Mouse (Mus musculus) embryonic fibroblast, embryonic 13.5 days (primary cell): Measurements from ENCODE around the gene Thegl. TPM values are rescaled to one million over a fixed set of nuclear protein-coding genes. Genes with fewer than 3 reads are reported as not detected.

Experiments used
- H3K27ac ChIP-seq: 2 replicates; pipeline ENCODE4 v1.5.1; 2012; ENCODE audit warnings: low read length, control low read depth, inconsistent platforms; ENCODE audit not compliant: insufficient read depth
- H3K4me1 ChIP-seq: 2 replicates; pipeline ENCODE4 v1.6.1; 2011; ENCODE audit warnings: low read length; ENCODE audit not compliant: control insufficient read depth, insufficient read depth
- H3K4me3 ChIP-seq: 2 replicates; pipeline ENCODE4 v1.5.1; 2011; ENCODE audit warnings: mild to moderate bottlenecking, control low read depth, low read length; ENCODE audit not compliant: insufficient read depth
- CTCF ChIP-seq: IDR thresholded peaks from 2 replicates; pipeline ENCODE4 v1.5.1; 2011; ENCODE audit warnings: mild to moderate bottlenecking, control low read depth, low read length, moderate library complexity, borderline replicate concordance; ENCODE audit not compliant: insufficient read depth
- POLR2A ChIP-seq: IDR thresholded peaks from 2 replicates; pipeline ENCODE4 v1.6.1; 2011; ENCODE audit warnings: low read depth, mild to moderate bottlenecking, control low read depth, low read length, moderate library complexity
- polyA plus RNA-seq: library from polyadenylated mRNA; stranded (reverse); fragments of >200 nt; gene quantifications from 2 replicates; pipeline ENCODE4 v1.2.4, GENCODE M21; 2011; ENCODE audit warnings: low read depth; ENCODE audit not compliant: missing spikeins, insufficient read length

Gene Thegl
- polyA plus RNA-seq, 1 experiment, result not detected

DNA sequence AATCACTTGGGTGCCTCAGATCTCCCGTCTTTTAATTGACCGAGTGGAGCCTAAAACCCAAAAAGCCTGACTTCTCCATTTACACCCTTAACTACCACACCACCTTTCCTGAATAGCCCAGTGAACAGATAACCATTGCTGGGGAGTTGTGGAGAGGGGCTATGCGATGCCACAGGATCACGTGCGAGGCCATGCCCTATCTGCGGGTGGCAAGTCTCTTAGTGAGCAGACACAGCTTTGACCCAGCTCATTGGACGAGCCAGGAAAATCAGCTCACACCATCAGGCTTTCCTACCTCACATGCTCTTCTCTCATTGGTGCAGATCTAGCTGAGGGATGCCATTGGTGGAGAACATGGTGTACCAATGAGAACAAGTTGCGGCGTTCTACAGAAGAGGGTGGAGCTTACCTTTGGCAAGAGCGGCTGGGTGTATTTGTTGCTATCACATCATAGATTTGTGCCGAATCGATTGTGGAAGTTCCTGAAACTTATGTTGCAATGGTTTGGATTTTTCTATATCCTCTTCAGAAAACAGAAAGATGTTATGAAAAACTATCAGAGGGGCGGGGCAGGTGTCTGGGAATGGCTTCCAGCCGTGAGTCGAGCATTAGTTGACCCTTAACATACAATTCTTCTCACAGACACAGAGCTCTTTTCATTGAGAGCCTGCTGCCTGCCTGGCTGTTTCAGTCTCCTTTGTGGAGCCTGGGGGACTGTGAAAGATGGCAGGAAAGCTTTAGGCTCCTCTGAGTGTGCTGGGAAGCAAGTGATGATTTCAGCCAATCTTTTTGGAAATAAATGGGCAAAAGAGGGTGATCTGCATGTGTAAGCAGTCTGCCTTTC is 86.9 kb downstream of the Thegl start:
- no peak overlapping the region for H3K27ac ChIP-seq
- H3K4me1 ChIP-seq, result no peaks in the 10 kb centered on the region
- TF ChIP-seq CTCF (no peak), POLR2A (no peak)
- no peak overlapping the region for H3K4me3 ChIP-seq

DNA sequence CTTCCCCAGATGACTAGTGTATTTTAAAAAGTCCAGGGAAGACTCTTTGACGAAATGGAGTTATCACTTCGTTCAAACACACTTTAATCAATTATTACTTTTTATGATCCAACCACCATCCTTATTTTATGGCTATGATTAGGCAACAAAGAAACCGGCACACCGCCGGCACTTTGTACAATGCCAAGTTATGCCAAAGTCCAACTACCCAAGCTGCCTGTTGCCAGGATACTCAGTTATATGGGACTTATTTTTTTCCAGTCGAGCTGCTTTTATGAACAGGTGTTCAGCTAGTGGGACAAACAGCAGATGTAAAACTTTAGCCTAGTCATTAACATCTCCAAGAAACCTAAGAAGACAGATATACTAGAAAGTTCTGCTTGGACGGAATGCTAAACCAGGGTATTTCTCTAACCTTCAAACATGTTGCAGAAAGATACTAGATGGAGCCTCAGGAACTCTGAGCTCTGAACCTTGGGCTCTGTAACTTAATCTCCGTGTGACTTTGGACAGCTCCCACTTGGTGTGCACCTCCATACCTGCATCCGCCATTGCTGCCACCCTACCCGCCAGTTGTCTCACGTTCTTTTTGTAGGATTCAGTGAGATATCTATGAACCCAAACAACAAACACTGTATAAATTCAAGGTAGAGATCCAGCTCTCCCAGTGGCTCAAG is 91.5 kb downstream of the Thegl start:
- Histone ChIP-seq H3K27ac (no peak overlapping the region), H3K4me3 (no peak overlapping the region), H3K4me1 (no peaks in the 10 kb centered on the region)
- TF ChIP-seq CTCF (no peak), POLR2A (no peak)

DNA sequence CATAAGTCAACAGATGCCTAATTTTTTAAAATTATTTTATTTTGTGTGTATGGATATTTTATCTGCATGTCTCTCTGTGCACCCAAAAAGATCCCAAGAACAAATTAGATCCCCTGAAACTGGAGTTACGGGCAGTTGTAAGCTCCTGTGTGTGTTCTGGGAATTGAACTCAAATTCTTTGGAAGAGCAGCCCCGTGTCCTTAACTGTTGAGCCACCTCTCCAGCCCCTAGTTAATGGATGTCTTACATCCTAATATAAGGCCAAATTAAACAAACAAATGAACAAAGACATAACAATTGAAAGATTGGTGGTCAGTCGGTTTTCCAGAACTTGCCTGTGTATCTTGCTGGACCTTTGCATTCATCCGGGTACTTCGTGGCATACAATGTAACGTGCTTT is 93.0 kb downstream of the Thegl start:
- Histone ChIP-seq H3K4me1 (no peaks in the 10 kb centered on the region), H3K4me3 (no peak overlapping the region)
- TF ChIP-seq CTCF, result no peak
- TF ChIP-seq POLR2A, result no peak

DNA sequence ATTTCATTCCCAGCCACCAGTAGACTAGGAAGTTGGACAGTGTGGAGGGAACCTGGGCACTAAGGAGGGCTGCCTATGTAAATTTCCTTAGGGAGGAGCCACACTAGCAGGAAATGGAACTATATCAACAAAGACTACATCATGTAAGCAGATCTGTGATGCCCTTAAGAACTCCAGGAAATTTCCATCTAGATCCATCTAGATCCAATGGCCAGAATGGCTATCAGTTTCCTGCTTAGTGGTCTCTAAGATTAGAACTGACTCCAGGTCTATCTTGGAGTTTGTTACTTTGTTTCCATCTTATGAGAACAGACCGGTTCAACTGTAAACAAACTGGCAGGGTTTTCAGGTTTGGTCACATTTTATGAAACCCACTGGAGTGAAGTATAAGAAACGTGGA is 94.0 kb downstream of the Thegl start:
- H3K27ac ChIP-seq, result no peak overlapping the region
- H3K4me1 ChIP-seq, result no peaks in the 10 kb centered on the region
- no peak overlapping the region for H3K4me3 ChIP-seq
- TF ChIP-seq POLR2A (no peak), CTCF (no peak)

More for the DNA sequence above, 93.0 kb downstream of the Thegl start:
- no peak overlapping the region for H3K27ac ChIP-seq

Other genes starting within 250 kb of the Thegl start
- gene Aasdh, start 110.5 kb upstream of the Thegl start, polyA plus RNA-seq, result 18.0 and 20.2 TPM in 2 replicates
- gene Paics, start 64.7 kb upstream of the Thegl start, polyA plus RNA-seq, result 162 and 173 TPM in 2 replicates
- gene Ppat, start 64.4 kb upstream of the Thegl start, polyA plus RNA-seq, result 17.0 and 20.2 TPM in 2 replicates
- 192 and 197 TPM in 2 replicates for gene Srp72, start 41.3 kb upstream of the Thegl start, polyA plus RNA-seq
- gene Arl9, start 12.0 kb upstream of the Thegl start, polyA plus RNA-seq, result not detected in 2 replicates
- gene Hopx, start 99.1 kb downstream of the Thegl start, polyA plus RNA-seq, result 3.4 and 6.3 TPM in 2 replicates
- gene Spink2, start 195.4 kb downstream of the Thegl start, polyA plus RNA-seq, result 1.8 and 2.2 TPM in 2 replicates
- gene Rest, start 249.5 kb downstream of the Thegl start, polyA plus RNA-seq, result 31.1 and 36.4 TPM in 2 replicates